Mouse (Mus musculus) v-Abl transformed pro-B cells (cell line): ENCODE measurements around the gene 6330403K07Rik.

ENCODE experiments used
- in situ Hi-C, 2 experiments: fragments of 400-800 bp; cut with MboI; formaldehyde crosslinking; loops; one replicate each; pipeline ENCODE4 v1.15.1; 2025; ENCODE audit not compliant: unreplicated experiment in 2 of 2

6330403K07Rik gene

DNA sequence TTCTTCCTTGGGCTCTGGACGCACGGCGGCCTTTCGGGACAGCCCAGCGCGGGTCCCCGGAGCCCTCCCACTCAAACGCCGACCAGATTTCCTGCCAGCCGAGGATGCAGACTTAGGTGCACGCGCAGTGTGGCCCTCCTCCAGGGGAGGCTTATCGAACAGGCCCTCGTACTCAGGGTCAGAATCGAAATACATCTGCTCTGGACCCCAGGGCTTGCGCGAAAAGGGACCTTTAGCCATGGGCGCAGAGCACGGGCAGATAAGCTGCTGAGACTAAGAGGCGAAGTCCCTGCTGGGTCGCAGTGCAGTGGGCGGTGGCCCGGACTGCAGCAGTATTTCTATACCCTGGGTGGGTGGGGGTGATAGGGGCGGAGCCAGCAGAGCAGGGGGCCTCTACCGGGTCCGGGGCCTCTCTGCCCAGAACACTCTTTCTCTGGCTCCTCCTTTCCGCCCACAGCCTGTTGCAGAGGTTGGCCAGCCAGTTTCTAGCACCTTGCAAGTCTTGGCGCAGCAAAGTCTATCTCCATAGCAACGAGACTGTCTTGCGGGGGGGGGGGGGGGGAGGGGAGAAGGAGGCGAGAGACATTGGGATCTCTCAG, at the start of gene 6330403K07Rik:
Gene 6330403K07Rik (minus strand): TSS at position 351 of the 599 bp plus-strand sequence.
- in situ Hi-C loops = no loop called here

DNA sequence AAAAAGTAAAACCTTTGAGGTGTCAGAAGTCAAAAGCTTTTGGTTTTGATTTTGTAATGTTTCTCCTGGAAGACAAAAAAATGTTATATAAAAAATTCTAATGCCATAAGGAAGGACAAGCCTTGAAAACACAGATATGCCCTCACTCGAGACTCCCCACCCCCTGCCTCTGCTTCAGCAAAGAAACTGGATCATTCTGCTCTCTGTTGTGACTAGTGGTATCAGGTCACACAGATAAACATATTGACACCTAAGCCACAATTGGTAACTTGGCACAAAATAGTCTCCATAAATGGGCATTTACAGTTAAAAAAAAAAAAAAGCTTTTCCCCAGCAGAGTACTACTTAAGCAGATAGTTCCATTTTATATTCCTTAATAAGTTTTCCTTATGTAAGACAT, 43.0 kb upstream of the 6330403K07Rik start:
- in situ Hi-C loops = no loop called here

DNA sequence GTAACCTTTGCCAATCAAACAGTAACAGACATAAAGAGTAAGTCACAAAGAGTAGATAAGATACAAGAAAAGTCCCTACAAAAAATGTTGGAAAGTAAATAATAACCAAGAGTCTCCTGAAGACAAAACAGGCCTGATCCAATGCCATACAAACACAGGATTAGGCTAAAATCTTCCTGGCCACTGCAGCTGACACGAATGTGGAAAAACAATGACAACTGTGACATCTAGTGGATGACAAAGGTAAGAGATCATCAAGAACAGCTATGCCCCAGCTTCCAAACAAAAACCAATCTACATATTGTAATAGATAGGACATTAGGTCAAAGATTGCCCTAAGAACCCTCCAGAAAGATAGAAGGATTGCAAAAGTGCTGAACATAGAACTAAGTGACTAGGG, 19.2 kb upstream of the 6330403K07Rik start:
- in situ Hi-C loops = loop anchor here in 1 of 2 experiments (10.0 kb wide), 2 partner anchors 278 to 638 kb away; partner anchors contain the start of gene Pelp1

DNA sequence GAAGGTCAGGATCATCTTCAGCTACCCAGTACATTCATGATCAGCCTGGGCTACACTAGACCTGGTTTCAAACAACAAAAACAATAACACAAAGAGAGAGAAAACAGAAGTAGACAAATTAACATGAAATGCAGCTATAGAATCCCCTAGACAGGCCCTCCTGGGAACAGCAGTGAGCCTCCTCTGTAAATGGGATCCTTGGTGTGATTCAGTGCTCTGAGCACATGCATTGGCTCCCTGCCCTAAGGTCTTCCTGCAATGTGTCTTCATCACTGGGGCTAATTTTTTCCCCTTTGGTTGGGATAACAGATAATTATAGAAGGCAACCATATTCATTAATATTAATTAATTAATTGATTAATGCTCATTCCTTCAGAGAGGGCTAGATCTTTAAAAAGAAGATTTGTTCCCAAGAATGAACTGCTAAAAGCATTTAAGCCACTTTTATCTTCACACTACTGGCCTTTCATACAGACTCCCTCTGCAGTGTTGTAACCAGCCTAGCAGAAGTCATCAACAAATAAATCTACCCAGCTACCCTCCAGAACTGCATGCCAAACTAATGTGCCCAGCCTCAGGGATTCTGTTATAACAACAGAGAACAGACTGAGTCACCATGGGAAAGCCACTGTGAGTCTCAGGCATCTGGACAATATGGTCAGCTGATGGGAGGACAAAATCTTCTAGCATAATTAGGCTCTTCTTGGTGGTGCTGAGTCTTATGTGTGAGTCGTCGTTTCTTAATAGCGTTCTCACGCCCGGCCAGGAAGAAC, 6.4 kb upstream of the 6330403K07Rik start:
- in situ Hi-C loops = no loop called here

DNA sequence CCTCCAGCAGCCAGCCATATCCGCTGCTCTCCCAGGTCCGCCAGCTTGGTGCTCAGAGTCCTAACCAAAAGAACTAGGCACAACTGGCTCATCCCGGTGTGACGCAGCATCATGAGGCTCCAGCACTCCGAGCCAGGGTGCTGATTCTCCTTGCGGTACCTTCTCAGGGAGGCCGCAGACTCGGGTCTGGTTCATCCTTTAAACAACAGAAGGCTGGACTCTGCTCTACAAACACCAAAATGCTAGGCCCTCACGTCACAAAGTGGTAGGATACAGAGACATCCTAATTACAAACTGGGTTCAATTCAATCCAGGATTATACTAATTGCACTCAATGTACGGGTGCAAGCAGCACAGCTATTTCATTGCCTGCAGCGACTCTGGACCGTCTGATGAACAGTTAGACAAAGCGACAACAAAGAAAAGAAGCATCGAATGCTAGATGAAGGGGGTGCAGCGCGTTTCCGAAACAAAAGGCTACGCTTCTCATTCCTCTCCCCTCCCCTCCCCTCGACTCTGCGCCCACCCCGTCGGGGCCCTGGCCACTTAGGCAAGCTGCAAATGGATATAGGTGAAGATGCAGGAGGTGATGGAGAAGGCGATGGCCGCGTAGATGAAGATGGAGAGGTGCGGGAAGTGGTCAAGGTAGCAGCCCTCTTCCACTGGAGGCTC, 686 bp downstream of the 6330403K07Rik start:
- in situ Hi-C loops = no loop called here

DNA sequence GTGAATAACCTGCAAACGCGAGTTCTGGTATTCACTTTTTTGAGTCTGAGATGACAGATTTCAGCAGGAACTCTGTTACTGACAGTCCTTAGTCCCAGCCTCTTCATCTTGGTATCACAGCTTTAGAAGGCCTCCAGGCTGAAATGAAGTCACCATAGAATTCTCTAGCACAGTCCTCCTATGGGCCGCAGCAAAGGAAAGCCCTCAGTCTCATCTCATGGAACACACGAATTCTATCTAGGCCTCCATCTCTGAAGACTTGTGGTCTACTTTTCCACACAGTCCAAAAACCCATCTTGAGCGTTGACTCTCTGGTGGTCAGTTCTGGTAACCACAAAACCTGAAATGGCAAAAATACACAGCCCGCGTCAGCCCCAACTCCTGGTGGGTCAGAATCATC, 1.2 kb downstream of the 6330403K07Rik start:
- in situ Hi-C loops = no loop called here

DNA sequence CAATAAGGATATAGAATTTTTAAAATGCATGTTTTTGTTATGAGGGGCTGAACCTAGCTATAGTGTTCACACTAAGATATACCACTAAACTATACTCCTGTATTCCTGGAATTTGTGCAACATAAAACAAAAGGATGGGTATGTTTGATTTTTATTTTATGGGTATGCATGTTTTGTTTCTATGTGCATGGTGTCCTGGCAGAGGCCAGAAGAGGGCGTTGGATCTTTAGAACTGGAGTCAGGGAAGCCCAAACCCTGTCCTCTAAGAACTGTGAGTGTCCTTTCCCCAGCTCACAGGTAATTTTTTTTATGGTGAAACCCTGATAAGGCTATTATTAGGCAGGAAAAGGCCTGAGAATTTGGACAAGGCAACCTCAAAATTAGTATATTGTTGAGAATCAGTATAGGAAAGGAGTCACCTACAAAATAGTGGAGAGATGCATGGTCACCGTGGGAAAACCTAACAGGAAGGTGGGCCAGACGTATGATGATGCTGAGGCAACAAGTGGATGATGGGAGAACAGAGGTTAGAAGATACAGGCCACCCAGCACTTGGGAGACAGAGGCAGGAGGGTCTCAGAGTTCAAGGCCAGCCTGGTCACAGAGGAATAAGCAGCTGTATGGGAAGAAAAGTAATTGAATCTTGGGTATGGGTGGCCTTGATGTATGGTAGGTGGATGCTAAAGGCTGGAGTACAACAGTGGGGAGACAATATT, 3.8 kb downstream of the 6330403K07Rik start:
- in situ Hi-C loops = no loop called here

DNA sequence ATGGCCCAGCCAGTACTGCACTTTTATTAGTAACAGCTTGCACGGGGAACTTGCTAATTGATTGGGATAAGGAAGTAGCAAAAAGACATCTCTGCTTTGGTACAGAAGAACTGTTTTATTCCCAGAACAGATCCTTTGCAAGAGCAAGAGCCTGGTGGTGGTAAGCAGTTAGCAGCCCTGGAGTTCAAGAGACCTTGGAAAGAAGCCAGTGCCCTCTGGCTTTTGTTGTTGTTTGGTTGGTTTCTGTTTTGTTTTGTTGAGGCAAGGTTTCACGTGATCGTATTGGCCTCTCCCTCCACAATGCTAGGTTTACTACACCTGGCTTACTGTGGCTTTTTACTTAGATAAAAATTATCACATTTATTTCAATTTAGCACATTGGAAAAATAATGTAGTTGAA, 5.0 kb downstream of the 6330403K07Rik start:
- in situ Hi-C loops = no loop called here

DNA sequence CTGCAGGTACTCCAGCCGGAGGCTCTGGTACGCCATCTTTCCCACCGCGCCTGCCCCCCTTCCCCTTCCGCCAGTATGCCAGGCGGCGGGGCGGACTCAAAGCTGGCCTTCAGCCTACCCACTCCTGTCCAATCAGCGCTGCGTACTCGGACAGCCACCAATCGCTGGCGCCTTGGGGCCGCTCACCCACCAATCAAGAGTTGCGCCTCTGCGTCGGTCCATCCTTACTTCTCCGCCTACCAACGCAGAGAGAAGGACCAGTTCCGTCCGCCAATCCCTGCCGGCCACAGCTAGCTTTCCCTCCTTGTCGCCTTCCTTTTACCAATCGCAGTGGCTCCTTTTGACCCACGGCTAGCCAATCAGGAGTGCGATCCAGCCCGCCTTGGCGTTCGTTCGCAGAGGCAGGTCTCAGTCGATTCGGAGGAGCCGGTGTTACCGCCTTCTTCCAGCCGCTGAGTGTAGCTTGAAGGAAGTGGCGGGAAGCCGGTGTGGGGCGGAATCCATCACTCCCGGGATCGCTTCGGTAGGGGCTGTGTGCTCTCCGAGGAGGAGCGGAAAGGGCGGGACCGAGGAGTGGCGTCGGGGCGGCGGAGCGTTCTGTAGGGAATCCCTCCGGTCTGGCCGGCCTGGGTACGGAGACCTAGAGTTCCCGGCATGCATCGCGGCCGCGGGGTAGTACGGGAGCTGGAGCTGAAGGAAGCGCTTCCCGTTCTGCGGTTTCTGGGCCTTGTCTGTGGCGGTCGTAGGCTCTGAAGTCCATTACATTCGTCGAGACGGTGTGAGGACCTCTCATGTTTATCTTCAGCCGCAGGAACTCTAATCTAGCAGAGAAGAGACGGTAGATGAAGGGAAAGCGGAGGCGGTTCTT, 13.9 kb downstream of the 6330403K07Rik start, which contains the start of the genes Mis12 and Derl2:
Gene Mis12 (plus strand): TSS at position 411 of the 868 bp plus-strand sequence.
Gene Derl2 (minus strand): TSS at position 641 of the 868 bp plus-strand sequence.
- in situ Hi-C loops = loop anchor here (25.0 kb wide), 2 partner anchors 1018 to 1193 kb away; partner anchors contain the start of genes Aipl1 (in 2 of the 2), Pimreg (in 2 of the 2), 4933427D14Rik (in 1 of the 2) and Gm43951 (in 1 of the 2)

DNA sequence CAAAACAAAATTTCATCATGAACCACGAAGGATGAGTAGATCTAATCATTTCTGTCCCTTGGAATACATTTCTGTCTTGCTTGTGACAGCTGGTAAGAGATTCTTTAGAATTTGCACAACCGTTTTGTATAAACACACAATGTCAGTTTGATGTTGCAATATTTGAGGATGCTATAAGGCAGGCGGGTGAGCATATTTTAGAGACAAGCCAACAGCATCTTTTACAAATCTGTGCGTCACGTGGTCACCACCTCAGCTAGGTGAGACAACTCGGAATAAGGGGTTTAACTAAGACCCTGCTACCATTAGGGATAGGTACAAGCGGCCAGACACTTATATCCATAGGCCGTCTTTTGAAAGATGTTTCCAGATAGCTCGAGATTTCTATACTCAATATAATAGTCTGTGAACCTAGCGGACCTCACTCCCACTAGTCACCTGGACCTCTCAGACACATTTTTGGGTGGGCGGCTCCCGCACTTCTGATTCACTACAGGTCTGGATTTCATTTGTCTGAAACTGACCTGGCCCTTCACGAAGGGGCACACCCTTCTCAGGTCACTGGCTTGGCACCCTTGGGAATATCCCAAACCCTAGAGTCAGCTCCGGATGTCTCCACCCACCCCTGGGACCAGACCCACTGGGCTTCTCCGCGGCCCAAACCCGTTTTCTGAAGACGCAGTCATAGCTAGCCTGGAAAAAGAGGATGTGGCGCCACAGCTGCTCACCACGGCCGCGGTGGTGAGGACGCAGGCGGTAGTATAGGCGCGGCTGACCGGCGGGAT, 14.7 kb downstream of the 6330403K07Rik start:
- in situ Hi-C loops = loop anchor here (25.0 kb wide), 2 partner anchors 1019 to 1194 kb away; partner anchors contain the start of genes Aipl1 (in 2 of the 2), Pimreg (in 2 of the 2), 4933427D14Rik (in 1 of the 2) and Gm43951 (in 1 of the 2)

DNA sequence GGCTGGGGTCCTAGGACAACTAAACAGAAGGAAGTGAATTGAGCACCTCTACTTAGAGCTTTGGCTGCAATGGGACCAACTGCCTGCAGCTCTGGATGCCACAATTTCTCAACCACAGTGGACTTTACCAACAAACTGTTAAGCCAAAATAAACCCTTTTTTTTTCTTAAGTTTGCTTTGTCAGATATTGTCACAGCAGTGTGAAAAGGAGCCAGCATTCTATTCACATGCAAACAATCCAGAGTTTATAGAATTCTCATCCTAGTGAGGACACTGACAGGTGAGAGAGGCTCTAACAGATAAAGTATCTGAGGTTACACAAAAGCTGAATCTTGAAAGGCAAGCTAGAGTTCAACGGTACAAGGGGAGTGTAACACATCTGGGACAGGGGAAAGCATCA, 16.3 kb downstream of the 6330403K07Rik start:
- in situ Hi-C loops = loop anchor here (25.0 kb wide), 2 partner anchors 1020 to 1195 kb away; partner anchors contain the start of genes Aipl1 (in 2 of the 2), Pimreg (in 2 of the 2), 4933427D14Rik (in 1 of the 2) and Gm43951 (in 1 of the 2)

DNA sequence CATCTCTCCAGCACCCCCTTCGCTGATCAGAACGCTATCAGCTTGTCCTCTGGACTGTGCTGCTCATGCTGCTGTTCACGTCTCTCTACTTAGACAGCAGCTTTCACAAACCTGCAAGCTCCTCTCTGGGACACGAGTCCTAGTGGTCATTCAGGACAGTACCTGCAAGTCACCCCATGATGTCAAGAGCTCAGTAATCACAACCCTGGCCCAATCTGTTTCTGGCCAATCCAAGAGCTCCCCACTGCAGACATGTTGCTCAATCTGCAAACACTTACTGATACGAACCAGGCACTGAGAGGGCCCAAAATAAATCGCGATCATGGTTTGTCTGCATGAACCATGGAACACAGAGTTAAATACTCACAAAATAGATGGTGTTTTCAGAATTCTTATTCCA, 20.6 kb downstream of the 6330403K07Rik start:
- in situ Hi-C loops = loop anchor here (25.0 kb wide), 2 partner anchors 1025 to 1200 kb away; partner anchors contain the start of genes Aipl1 (in 2 of the 2), Pimreg (in 2 of the 2), 4933427D14Rik (in 1 of the 2) and Gm43951 (in 1 of the 2)

DNA sequence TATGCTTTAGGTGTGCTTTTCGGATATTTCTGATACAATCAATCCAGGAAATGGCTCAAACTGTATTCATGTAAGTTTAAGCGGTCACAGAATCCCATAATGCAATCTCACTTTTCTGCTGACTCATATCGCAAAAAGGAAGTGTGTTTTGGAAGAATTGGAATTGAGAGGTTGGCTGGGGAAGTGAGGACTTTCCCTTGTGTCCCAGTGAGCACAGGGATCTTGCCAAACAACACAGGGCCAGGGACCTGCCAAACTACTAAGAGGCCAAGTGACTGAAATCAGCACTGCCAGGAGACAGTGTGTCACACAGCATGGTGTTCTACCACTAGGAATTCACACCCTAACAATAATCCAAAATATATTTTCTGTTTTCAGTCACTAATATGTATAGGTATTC, 25.0 kb downstream of the 6330403K07Rik start:
- in situ Hi-C loops = loop anchor here (5.0 to 25.0 kb wide), 4 partner anchors 316 to 1204 kb away; partner anchors contain the start of genes Aipl1 (in 2 of the 2), Pimreg (in 2 of the 2), 4933427D14Rik (in 1 of the 2) and Gm43951 (in 1 of the 2)

DNA sequence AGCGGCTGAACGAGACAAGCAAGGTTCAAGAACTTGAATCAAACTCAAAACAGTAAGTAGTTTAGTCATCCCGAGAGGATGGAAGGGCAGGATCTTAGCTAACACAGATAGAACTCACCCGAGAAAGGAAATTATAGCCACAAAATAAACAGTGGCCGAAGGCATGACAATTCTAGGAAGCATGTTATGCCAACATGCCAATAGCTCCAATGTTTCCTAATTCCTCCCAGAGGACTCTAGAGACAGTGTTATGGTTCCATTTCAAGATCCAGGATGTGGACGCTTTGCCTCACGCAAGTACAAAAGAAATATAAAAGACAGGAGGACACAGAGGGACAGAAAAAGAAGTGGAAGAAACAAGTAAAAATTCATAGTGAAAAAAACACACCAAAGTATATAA, 25.5 kb downstream of the 6330403K07Rik start:
- in situ Hi-C loops = loop anchor here (5.0 to 25.0 kb wide), 4 partner anchors 317 to 1204 kb away; partner anchors contain the start of genes Aipl1 (in 2 of the 2), Pimreg (in 2 of the 2), 4933427D14Rik (in 1 of the 2) and Gm43951 (in 1 of the 2)

DNA sequence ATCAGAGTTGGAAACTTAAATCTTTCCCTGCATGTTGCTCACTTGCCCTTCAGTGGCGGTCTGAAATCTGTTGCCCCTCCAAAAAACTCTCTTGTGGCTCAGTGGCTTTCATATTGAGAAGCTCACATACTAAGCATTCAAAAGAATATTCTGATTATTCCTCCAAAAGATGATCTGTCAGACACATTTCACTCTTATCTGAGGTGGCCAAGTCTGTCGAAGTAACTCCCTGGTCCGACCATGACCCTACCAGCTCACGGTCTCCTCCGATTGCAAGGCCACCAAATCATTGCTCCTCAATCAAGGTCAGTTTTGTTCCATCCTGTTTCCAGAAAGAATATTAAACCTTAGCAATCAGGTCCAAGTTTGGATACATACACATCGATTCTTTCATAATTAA, 26.3 kb downstream of the 6330403K07Rik start:
- in situ Hi-C loops = loop anchor here (5.0 to 25.0 kb wide), 4 partner anchors 318 to 1205 kb away; partner anchors contain the start of genes Aipl1 (in 2 of the 2), Pimreg (in 2 of the 2), 4933427D14Rik (in 1 of the 2) and Gm43951 (in 1 of the 2)

DNA sequence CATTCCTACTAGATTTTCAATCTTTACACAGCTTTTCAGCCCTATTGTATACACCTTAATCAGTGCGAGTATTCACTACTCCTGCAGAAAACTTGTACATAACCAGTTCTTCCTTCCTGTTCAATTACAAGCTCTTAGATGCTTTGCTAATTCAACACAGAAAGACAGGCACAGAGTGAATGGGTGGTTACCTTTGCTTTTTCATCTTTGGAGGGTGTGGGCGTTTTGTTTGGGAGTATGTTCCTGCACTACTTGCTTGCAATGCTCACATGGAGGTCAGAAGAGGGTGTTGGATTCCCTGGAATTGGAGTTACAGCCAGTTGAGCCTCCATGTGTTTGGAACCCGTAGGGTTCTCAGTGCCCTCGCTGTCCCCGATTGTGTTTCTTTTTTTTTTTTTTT, 28.3 kb downstream of the 6330403K07Rik start:
- in situ Hi-C loops = loop anchor here (5.0 to 25.0 kb wide), 4 partner anchors 320 to 1207 kb away; partner anchors contain the start of genes Aipl1 (in 2 of the 2), Pimreg (in 2 of the 2), 4933427D14Rik (in 1 of the 2) and Gm43951 (in 1 of the 2)

DNA sequence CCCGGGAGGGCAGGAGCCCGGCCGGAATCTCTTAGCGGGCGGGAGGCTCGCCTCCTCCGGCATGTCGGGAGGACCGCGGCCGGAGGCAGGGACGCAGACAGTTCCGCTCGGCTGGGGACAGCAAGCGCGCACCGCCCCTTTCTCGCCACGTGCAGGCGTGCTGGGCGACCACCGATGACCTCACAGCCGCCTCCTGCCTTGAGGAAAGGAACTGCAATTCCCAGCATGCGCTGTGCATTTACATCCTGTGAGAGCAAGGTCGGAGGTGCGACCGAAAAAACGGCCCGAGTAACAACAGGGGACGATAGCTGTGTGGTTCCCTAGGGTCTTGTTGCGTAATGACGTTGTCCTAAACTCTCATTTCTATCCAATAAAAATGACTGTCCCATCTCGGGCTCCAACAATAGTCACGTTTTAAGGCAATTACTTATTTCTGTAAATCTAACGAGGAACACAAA, 29.0 kb downstream of the 6330403K07Rik start, which contains the start of gene Dhx33:
Gene Dhx33 (minus strand): TSS at position 122 of the 458 bp plus-strand sequence.
- in situ Hi-C loops = loop anchor here (10.0 to 25.0 kb wide), 3 partner anchors 320 to 1208 kb away; partner anchors contain the start of genes Aipl1 (in 2 of the 2), Pimreg (in 2 of the 2), 4933427D14Rik (in 1 of the 2) and Gm43951 (in 1 of the 2)
